Mouse (Mus musculus) spleen, postnatal 0 days (tissue): ENCODE results near the gene Trp53rkb. TPM values are rescaled to one million over a fixed set of nuclear protein-coding genes. Genes with fewer than 3 reads are reported as not detected.

Experiments
- polyA plus RNA-seq: library from polyadenylated mRNA; unstranded; fragments of >200 nt; fragmentation: Nextera tagmentation; extraction: Ambion mirVana; gene quantifications from 2 replicates; pipeline ENCODE4 v1.2.1, GENCODE M21; 2015

The Trp53rkb gene
- 4.9 and 5.8 TPM in 2 replicates for polyA plus RNA-seq

DNA sequence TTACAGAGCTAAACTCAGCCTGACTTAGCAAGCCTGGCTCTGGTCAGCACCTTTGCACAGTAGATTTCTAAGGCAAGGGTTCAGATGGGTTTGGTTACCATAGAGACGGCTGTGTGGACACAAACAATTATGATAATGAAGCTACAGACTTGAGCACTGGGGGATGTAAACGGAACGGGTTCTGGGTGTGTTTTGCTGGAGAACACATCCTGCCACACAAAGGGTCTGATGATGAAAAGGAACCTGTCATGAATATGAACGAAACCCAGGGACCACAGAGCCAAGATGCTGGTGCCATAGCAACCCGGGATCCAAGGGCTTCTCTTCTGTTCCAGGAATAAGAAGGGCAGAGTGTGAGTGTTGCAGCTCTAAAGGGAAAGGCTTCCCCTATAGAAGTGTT is at the start of gene Trp53rkb:
Gene Trp53rkb (plus strand): TSS at position 177 of the 400 bp plus-strand sequence.

DNA sequence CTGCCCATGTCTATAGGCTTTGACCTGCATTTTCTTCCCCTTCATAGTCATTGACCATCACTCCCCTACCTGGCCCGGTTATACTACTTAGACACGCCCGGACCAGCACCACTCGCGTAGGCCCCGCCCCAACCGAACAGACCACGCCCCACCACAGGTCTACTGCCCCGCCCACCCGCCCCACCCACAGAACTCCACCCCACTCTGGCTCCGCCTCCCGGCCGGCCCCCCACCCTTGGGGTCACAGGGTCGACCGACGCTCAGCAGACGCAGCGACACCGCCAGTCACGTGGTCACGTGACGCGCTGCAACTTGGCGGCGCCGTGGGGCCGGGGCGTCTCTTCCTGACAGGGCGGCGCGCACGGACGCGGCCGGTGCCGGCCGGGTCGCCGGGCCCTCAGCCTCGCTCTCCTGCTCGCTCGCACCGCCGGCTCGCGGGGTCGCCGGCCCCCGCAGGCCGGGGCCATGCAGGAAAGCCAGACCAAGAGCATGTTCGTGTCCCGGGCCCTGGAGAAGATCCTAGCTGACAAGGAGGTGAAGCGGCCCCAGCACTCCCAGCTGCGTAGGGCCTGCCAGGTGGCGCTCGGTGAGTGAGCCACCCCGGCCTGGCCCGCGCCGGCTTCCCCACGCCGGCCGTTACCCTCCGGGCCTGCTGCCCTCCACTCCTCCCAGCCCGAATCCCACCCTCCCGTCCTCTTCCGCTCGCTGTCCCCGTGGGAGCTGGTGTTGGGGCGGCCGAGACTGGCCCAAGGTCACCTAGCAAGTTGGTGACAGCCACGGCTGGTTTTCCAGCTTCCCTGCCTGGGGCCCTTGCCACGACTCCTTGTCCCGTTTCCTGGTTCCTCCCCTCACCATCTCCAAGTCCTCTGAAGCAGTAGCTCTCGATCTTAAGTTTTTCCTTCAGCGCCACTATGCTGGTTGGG is 13.2 kb downstream of the Trp53rkb start, which contains the start of gene Arfgef2:
Gene Arfgef2 (plus strand): TSS at position 339 of the 923 bp plus-strand sequence.

Other genes with a start within 250 kb of the Trp53rkb start
- 21.0 and 21.3 TPM in 2 replicates for gene Prex1, start 78.7 kb upstream of the Trp53rkb start, polyA plus RNA-seq
- 3.5 and 3.9 TPM in 2 replicates for gene Arfgef2, start 13.1 kb downstream of the Trp53rkb start, polyA plus RNA-seq
- gene Cse1l, start 113.5 kb downstream of the Trp53rkb start, polyA plus RNA-seq = 41.1 and 43.9 TPM in 2 replicates
- gene Stau1, start 203.8 kb downstream of the Trp53rkb start, polyA plus RNA-seq = 23.0 and 26.7 TPM in 2 replicates
- 46.5 and 52.4 TPM in 2 replicates for gene Ddx27, start 222.7 kb downstream of the Trp53rkb start, polyA plus RNA-seq